Mouse (Mus musculus) adipose tissue, adult 10 weeks (tissue): ENCODE data around the gene Wdr83. TPM values are rescaled to one million over a fixed set of nuclear protein-coding genes. Genes with fewer than 3 reads are reported as not detected.

ENCODE experiments used
- polyA plus RNA-seq: library from polyadenylated mRNA; stranded (reverse); fragments of 350-450 nt; fragmentation: Illumina TruSeq; extraction: RNeasy Lipid Tissue Mini Kit (QIAGEN cat#74804); gene quantifications from one replicate; pipeline ENCODE4 v1.2.3, GENCODE M21; 2014; ENCODE audit warnings: low read depth, low replicate concordance

The Wdr83 gene
- polyA plus RNA-seq, result 23.2 TPM

DNA sequence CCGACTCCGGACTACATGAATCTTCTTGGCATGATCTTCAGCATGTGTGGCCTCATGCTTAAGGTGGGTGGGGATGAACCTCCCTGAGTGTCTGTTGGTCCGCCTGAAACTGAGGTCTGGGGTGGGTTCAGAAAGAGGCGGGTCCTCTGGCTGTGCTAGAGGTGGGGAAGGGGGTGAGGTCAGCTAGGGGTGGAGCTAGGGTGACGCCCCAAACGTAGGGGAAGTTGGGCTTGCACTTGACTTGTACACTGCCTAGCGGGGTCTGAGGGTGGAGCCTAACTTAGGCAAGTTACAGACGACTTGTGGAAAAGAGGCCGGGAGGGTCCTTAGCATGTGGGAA, at the start of gene Wdr83:
Gene Wdr83, minus strand, starts transcription at position 91 of the 340 bp plus-strand sequence.

DNA sequence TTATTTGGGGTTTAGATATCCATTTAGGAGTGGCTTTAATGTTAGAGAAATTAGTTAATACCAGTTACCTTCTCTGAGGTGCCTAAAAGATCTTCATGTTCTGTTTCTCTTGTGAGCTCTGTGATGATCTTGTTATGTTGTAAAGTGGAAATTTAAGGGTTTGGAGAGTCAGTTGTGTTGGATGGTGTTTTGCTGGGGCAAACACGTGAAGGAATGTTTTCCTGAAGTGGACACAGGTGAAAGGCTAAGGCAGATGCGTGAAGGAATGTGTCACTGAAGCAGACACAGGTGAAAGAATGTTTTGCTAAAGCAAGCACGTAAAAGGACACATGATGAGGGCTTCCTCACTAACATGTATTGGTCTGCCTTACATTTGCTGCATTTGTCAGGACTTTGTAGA, 41.9 kb upstream of the Wdr83 start, which contains the start of gene Zfp791:
Gene Zfp791, minus strand, starts transcription at position 101 of the 400 bp plus-strand sequence.

GRCm38 (mm10) chr8:85083108-85083813, 2.2 kb upstream of the Wdr83 start, which contains the start of gene Man2b1:
Gene Man2b1, plus strand, starts transcription at chr8:85083270.

DNA sequence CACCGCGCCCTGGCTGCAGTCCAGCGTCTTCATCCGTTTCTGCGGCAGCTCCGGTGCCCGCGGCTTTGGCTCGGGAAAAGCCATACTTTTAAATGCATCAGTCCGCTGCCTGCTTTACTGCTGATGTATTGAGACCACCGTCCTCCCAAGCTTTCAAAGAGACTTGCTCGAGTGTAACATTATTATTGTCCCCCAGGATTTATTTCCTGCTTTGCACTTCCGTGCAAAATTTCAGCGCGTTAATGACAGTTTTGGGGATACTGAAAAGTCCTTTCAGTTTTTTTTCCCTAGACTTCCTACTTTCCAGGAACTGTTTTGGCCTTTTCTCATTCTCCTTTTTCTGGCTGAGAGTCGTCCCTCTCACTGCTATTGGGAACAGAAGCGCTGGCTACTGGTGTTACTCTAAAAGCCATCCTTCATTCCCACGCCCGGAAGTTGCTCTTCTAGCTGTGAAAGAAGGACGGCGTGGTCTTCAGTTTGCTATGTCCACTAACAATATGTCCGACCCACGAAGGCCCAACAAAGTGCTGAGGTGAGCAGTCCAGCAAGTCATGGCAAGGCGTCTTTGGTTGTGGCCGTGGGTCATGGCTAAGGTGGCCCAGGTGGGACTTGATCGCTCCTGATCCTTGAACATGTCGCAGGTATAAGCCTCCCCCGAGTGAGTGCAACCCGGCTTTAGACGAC, 432 bp downstream of the Wdr83 start, which contains the start of gene Wdr83os:
Gene Wdr83os, plus strand, starts transcription at position 209 of the 684 bp plus-strand sequence.

GRCm38 (mm10) chr8:85071514-85072281, 9.4 kb downstream of the Wdr83 start, which contains the start of gene Dhps:
Gene Dhps, plus strand, starts transcription at chr8:85071757.

GRCm38 (mm10) chr8:85067982-85068381, 13.1 kb downstream of the Wdr83 start, which contains the start of gene Gm5741:
Gene Gm5741, minus strand, starts transcription at chr8:85067982.

DNA sequence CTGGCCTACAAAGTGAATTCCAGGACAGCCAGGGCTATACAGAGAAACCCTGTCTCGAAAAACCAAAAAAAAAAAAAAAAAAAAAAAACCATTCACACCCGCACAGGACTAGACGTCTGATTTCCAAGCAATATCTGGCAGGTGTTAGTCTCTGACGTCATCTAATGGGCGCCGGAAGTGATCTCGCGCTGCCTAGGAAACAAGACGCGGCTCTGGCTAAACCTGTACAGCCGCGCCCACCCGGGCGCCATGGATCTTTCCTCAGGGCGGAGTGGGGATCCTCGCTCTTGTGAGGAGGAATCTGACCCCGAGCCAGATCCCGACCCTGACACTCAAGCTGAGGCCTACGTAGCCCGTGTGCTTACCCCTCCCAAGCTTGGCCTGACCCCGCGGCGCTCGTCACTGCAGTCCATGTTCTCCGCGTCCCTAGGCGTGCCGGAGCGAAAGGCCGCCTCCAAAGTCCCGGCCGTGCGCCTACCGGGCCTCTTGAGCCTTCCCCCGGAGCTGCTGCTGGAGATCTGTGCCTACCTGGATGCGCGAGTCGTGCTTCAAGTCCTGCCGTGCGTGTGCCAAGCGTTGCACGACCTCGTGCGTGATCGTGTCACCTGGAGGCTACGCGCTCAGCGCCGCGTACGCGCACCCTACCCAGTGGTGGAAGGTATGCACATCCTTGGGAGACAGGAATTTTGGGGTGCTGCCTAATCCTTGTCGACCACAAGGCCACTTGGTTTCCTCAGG, 21.1 kb downstream of the Wdr83 start, which contains the start of gene Fbxw9:
Gene Fbxw9, plus strand, starts transcription at position 177 of the 738 bp plus-strand sequence.

DNA sequence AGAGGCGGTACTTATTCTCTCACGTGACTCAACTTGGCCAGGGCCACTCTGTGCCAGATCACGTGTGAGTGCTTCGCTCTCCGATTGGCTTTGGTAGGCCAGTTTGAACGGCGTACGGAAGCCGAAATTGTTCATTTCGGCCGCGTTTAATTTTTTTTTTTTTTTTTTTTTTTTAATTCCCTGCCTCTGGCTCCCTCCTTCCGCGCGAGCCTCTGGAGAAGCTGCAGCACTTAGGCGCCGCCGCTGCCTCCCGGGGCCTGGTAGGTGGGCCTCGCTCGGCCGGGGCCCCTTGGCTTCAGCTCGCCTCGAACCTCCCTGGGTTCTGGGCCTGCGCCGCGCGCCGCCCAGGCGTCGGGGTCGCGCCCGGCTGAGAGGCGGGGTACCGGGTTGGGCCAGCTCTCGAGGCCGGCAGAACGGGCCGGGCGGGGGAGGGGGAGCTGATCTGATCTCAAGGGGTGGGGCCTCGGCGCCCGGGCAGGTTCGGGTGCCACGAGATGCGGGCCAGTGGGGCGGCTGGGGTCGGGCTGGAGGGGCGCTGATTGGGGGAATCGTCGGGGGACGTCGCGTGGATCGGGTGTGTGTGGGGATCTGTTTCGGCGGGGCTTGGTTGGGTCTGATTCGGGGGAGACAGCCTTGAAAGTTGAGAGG, 44.3 kb downstream of the Wdr83 start, which contains the start of gene Tnpo2:
Gene Tnpo2, plus strand, starts transcription at position 198 of the 648 bp plus-strand sequence.

GRCm38 (mm10) chr8:85026670-85027515, 54.2 kb downstream of the Wdr83 start, which contains the start of gene Trir:
Gene Trir, plus strand, starts transcription at chr8:85026823.

DNA sequence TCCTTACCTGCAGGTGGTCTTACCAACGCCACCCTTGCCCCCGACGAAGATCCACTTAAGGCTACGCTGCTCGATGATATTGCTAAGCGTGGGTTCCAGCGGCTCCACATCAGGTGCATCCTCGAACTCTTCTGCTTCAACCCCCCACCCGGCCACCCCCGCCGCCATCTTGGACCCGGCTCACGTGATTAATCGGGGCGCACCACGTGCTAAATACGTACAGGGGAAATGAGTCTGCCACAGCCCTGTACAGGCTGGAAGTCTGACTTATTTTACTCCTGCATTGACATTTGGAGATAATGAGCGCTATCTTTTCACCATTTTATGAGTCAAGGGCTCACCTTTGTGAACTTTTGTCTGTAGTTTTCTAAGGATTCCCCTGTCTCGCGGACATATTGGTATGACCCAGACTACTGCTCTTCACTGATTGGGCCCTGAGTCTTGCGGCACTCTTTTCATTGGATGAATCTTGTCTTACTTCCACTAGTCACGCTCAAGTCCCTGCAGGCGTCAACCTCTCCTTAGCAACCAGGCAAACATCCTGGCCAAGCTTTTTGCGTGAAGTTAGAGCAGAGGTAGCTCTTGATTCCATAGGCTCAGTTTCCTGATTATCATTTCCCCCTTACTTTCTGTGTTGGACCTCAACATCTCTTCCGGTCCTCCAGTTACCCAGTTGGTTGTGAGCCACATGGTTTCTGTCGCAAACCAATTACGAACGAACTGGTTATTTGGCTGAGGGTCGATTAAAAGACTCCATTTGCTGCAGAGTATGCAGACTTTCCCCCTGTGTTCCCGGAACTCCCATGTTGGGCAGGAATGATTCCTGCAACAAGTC, 55.8 kb downstream of the Wdr83 start, which contains the start of gene Asna1:
Gene Asna1, minus strand, starts transcription at position 184 of the 835 bp plus-strand sequence.

Other genes starting within 250 kb of the Wdr83 start
- 13.5 TPM for gene Gadd45gip1, start 249.8 kb downstream of the Wdr83 start, polyA plus RNA-seq
- 56.6 TPM for gene Rad23a, start 240.6 kb downstream of the Wdr83 start, polyA plus RNA-seq
- 1,480 TPM for gene Calr, start 234.4 kb downstream of the Wdr83 start, polyA plus RNA-seq
- gene Farsa, start 224.3 kb downstream of the Wdr83 start, polyA plus RNA-seq, result 31.3 TPM
- 21.8 TPM for gene Syce2, start 209.2 kb downstream of the Wdr83 start, polyA plus RNA-seq
- gene Gcdh, start 187.4 kb downstream of the Wdr83 start, polyA plus RNA-seq, result 45.3 TPM
- gene Klf1, start 179.4 kb downstream of the Wdr83 start, polyA plus RNA-seq, result 0.34 TPM
- gene Dnase2a, start 172.7 kb downstream of the Wdr83 start, polyA plus RNA-seq, result 46.1 TPM
- gene Mast1, start 143.9 kb downstream of the Wdr83 start, polyA plus RNA-seq, result 0.45 TPM
- gene Rtbdn, start 134.3 kb downstream of the Wdr83 start, polyA plus RNA-seq, result not detected
- 6.1 TPM for gene Gm49661, start 111.9 kb downstream of the Wdr83 start, polyA plus RNA-seq
- 210 TPM for gene Prdx2, start 111.7 kb downstream of the Wdr83 start, polyA plus RNA-seq
- 64.5 TPM for gene Rnaseh2a, start 111.5 kb downstream of the Wdr83 start, polyA plus RNA-seq
- gene Junb, start 102.6 kb downstream of the Wdr83 start, polyA plus RNA-seq, result 44.8 TPM
- 30.4 TPM for gene Hook2, start 90.7 kb downstream of the Wdr83 start, polyA plus RNA-seq
- gene Best2, start 66.8 kb downstream of the Wdr83 start, polyA plus RNA-seq, result not detected
- gene Asna1, start 56.0 kb downstream of the Wdr83 start, polyA plus RNA-seq, result 81.0 TPM
- 87.2 TPM for gene Trir, start 54.5 kb downstream of the Wdr83 start, polyA plus RNA-seq
- gene Tnpo2, start 44.4 kb downstream of the Wdr83 start, polyA plus RNA-seq, result 46.5 TPM
- gene Fbxw9, start 21.3 kb downstream of the Wdr83 start, polyA plus RNA-seq, result 31.5 TPM
- not detected for gene Gm5741, start 13.3 kb downstream of the Wdr83 start, polyA plus RNA-seq
- gene Dhps, start 9.5 kb downstream of the Wdr83 start, polyA plus RNA-seq, result 25.9 TPM
- gene Wdr83os, start 566 bp downstream of the Wdr83 start, polyA plus RNA-seq, result 89.8 TPM
- gene Man2b1, start 2.0 kb upstream of the Wdr83 start, polyA plus RNA-seq, result 115 TPM
- 5.5 TPM for gene Zfp791, start 41.8 kb upstream of the Wdr83 start, polyA plus RNA-seq
- not detected for gene Cks1brt, start 70.6 kb upstream of the Wdr83 start, polyA plus RNA-seq
- not detected for gene Olfr371, start 144.7 kb upstream of the Wdr83 start, polyA plus RNA-seq
- 23.3 TPM for gene Orc6, start 218.3 kb upstream of the Wdr83 start, polyA plus RNA-seq
- 79.3 TPM for gene Vps35, start 218.5 kb upstream of the Wdr83 start, polyA plus RNA-seq